Mouse (Mus musculus) E14TG2a.4 (cell line): Measurements from ENCODE around the gene Adprhl1.

Source experiments
- CTCF ChIP-seq: conservative IDR thresholded peaks from 2 replicates; pipeline ENCODE4 v1.5.1; 2014; ENCODE audit warnings: low read length
- NANOG ChIP-seq: IDR thresholded peaks from 2 replicates; pipeline ENCODE4 v1.6.1; 2014; ENCODE audit warnings: borderline replicate concordance, low read length, mixed read lengths
- POU5F1 ChIP-seq: IDR thresholded peaks from 2 replicates; pipeline ENCODE4 v1.6.1; 2014; ENCODE audit warnings: low read length, borderline replicate concordance

DNA sequence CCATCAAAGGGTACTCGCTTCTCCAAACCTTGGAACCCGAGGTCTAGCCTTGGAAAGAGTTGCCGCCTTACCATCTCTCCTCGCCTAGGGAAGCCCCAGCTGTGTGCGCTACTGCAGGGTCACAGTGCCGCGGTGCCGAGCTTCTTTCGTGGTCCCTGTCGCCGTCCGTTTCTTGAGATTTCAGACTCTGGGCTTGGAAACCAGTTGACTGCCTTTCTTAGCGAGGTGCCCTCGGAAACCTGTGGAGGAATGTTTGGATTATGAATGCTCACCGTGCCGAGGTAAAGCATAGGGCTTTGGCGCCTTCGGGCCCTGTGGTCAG lies 53.0 kb downstream of the Adprhl1 start:
- TF ChIP-seq CTCF, result no peak
- no peak for TF ChIP-seq POU5F1
- TF ChIP-seq NANOG, result no peak
